Mouse (Mus musculus): ENCODE data around the gene Tmprss4. TPM values are rescaled to one million over a fixed set of nuclear protein-coding genes. Genes with fewer than 3 reads are reported as not detected.

Tmprss4 gene
- polyA plus RNA-seq, 1 experiment from 2014 or later: 5.2 TPM

DNA sequence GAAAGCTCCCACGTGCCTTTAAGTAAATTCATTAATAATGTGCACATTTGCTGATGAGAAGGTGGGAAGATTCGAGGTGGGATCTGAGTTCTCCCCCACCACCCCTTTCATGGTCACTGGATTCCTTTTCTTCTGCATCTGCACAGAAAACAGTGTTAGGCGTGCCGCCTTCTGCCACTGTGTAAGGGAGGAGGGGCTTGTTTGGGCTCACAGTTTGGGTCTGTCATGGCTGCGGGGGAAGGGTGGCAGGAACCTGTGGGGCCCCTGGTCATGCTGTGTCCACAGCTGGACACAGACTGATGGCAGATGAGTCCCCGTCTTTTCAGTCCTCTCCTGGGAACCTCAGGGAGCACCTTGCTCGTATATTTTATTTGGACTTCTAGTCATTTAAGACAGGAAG lies 32.9 kb upstream of the Tmprss4 start:
- no peak for DNase-seq (ENCODE audit: low spot score)
- Histone ChIP-seq H3K4me2 (ENCODE audit: low read depth, low read length) (no peak overlapping the region), H3K9me3 (ENCODE audit: control insufficient read depth, low read length) (no peaks in the 10 kb centered on the region), H3K27ac (replicated peaks; ENCODE audit: low read depth, low read length) (no peak overlapping the region), H3K9ac (ENCODE audit: low read depth, low read length) (no peak overlapping the region), H3K4me1 (ENCODE audit: control insufficient read depth, insufficient read depth, low read length) (no peaks in the 10 kb centered on the region), H3K27me3 (replicated peaks; ENCODE audit: control insufficient read depth, insufficient read depth, low read length) (no peaks in the 10 kb centered on the region; the same call in 1 of the 2 replicates), H3K36me3 (ENCODE audit: control insufficient read depth, insufficient read depth, low read length) (no peaks in the 10 kb centered on the region), H3K4me3 (ENCODE audit: low read depth, low read length) (no peak overlapping the region)
- no peak for ATAC-seq (ENCODE audit: low read depth)
- WGBS: 42% methylated on average over 7 of the region's 7 CpGs

DNA sequence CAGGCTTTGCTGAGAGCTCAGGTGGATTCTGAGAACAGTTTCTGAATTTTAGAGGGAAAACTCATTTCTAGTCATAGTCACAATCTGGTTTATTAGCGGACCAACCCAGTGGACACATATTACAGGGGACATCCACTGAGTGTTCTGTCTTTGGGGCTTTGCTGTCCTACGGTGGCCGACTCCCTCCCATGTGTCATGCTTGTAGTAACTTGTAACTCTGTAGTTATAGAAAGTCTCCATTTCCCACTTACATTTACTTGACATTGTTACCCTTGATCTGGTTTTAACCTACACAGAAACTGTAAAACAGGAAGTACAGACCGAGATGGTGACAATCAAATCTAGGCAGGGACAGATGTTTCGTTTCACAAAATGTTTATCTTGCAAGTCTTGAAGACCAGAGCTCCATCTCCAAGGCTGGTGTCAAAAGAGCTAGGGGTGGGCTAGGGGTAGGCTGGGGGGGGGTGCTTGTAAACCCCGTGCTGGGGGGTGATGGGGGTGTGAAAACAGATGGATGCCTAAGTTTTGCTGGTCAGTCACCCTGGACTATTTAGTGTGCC lies 31.9 kb upstream of the Tmprss4 start:
- WGBS: 64% methylated on average over 6 of the region's 6 CpGs
- Histone ChIP-seq H3K36me3 (ENCODE audit: control insufficient read depth, insufficient read depth, low read length) (no peaks in the 10 kb centered on the region), H3K27ac (replicated peaks; ENCODE audit: low read depth, low read length) (no peak overlapping the region), H3K4me1 (ENCODE audit: control insufficient read depth, insufficient read depth, low read length) (no peaks in the 10 kb centered on the region), H3K4me3 (ENCODE audit: low read depth, low read length) (no peak overlapping the region), H3K9ac (ENCODE audit: low read depth, low read length) (no peak overlapping the region), H3K4me2 (ENCODE audit: low read depth, low read length) (no peak overlapping the region), H3K27me3 (replicated peaks; ENCODE audit: control insufficient read depth, insufficient read depth, low read length) (no peaks in the 10 kb centered on the region; the same call in 1 of the 2 replicates), H3K9me3 (ENCODE audit: control insufficient read depth, low read length) (no peaks in the 10 kb centered on the region)
- DNase-seq (ENCODE audit: low spot score): no peak
- no peak for ATAC-seq (ENCODE audit: low read depth)

DNA sequence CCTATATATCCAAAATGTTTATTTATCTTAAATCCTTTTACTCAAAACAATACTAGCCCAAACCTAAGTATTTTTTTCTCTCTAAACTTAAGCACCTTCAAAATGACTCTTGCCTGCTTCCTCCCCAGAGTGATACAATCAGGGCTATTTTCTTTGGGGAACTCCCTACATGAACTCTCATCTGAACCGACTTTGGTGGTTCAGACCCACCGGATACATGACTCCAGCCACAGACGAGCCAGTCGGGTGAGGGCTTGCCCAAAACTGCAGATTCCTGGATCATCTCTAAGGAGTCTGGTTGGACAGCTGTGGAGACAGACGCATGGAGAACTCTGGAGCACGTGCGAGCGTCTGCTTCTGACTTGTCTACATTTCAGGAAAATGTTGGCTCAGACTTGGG lies 25.5 kb upstream of the Tmprss4 start:
- no peak for ATAC-seq (ENCODE audit: low read depth)
- no peaks in the 10 kb centered on the region for H3K4me1 ChIP-seq (ENCODE audit: control insufficient read depth, insufficient read depth, low read length)
- H3K27ac ChIP-seq (replicated peaks; ENCODE audit: low read depth, low read length): no peak overlapping the region
- DNase-seq (ENCODE audit: low spot score): no peak
- H3K4me3 ChIP-seq (ENCODE audit: low read depth, low read length): no peak overlapping the region
- H3K9ac ChIP-seq (ENCODE audit: low read depth, low read length): no peak overlapping the region
- no peaks in the 10 kb centered on the region for H3K36me3 ChIP-seq (ENCODE audit: control insufficient read depth, insufficient read depth, low read length)
- no peak overlapping the region for H3K4me2 ChIP-seq (ENCODE audit: low read depth, low read length)
- no peaks in the 10 kb centered on the region for H3K27me3 ChIP-seq (replicated peaks; ENCODE audit: control insufficient read depth, insufficient read depth, low read length)
- H3K9me3 ChIP-seq (ENCODE audit: control insufficient read depth, low read length): no peaks in the 10 kb centered on the region
- 59% methylated on average over 8 of the region's 8 CpGs for WGBS

DNA sequence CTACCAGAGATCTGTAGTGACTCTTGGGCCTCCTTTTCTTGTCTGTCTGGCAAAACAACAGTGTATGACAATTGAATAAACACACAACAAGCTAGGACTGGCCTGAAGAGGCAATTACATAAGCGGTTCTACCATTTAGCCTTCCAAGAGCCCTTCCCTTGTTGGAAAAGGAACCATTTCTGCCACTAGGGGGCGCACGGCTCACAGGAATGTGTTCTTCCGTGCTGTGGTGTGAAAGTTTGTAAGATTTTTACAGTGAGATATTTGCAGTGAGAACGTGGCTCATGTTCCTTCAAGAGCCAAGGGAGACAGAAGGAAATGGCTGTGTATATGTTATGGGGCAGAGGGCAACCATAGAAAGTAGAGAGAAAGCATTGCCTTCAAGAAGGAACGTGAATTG lies 17.7 kb upstream of the Tmprss4 start:
- WGBS: 12% methylated on average over 6 of the region's 6 CpGs
- Histone ChIP-seq H3K4me2 (ENCODE audit: low read depth, low read length) (no peak overlapping the region), H3K4me1 (ENCODE audit: control insufficient read depth, insufficient read depth, low read length) (0 out of 2 replicates have a peak, but pooled peaks cover 2% of the 10 kb centered on the region), H3K27me3 (replicated peaks; ENCODE audit: control insufficient read depth, insufficient read depth, low read length) (no peaks in the 10 kb centered on the region), H3K27ac (replicated peaks; ENCODE audit: low read depth, low read length) (no peak overlapping the region), H3K9me3 (ENCODE audit: control insufficient read depth, low read length) (no peaks in the 10 kb centered on the region), H3K4me3 (ENCODE audit: low read depth, low read length) (no peak overlapping the region), H3K9ac (ENCODE audit: low read depth, low read length) (no peak overlapping the region), H3K36me3 (ENCODE audit: control insufficient read depth, insufficient read depth, low read length) (no peaks in the 10 kb centered on the region)
- peak; percentile 87 for DNase-seq (ENCODE audit: low spot score)
- peak; percentile 55 for ATAC-seq (ENCODE audit: low read depth)

GRCm38 (mm10) chr9:45219644-45220043 lies 15.8 kb upstream of the Tmprss4 start:
- H3K4me3 ChIP-seq (ENCODE audit: low read depth, low read length): no peak overlapping the region
- DNase-seq (ENCODE audit: low spot score) (no peak), ATAC-seq (ENCODE audit: low read depth) (no peak)
- H3K9me3 ChIP-seq (ENCODE audit: control insufficient read depth, low read length): no peaks in the 10 kb centered on the region
- H3K27me3 ChIP-seq (replicated peaks; ENCODE audit: control insufficient read depth, insufficient read depth, low read length): no peaks in the 10 kb centered on the region
- no peak overlapping the region for H3K4me2 ChIP-seq (ENCODE audit: low read depth, low read length)
- H3K4me1 ChIP-seq (ENCODE audit: control insufficient read depth, insufficient read depth, low read length): 0 out of 2 replicates have a peak, but pooled peaks cover 2% of the 10 kb centered on the region
- H3K36me3 ChIP-seq (ENCODE audit: control insufficient read depth, insufficient read depth, low read length): no peaks in the 10 kb centered on the region
- H3K9ac ChIP-seq (ENCODE audit: low read depth, low read length): no peak overlapping the region
- H3K27ac ChIP-seq (replicated peaks; ENCODE audit: low read depth, low read length): no peak overlapping the region
- WGBS: 79% methylated on average over 3 of the region's 3 CpGs

- Histone ChIP-seq H3K4me3 (ENCODE audit: low read depth, low read length) (no peak overlapping the region), H3K27me3 (replicated peaks; ENCODE audit: control insufficient read depth, insufficient read depth, low read length) (no peaks in the 10 kb centered on the region), H3K9ac (ENCODE audit: low read depth, low read length) (no peak overlapping the region), H3K36me3 (ENCODE audit: control insufficient read depth, insufficient read depth, low read length) (no peaks in the 10 kb centered on the region), H3K4me1 (ENCODE audit: control insufficient read depth, insufficient read depth, low read length) (no peaks in the 10 kb centered on the region), H3K4me2 (ENCODE audit: low read depth, low read length) (no peak overlapping the region), H3K9me3 (ENCODE audit: control insufficient read depth, low read length) (no peaks in the 10 kb centered on the region), H3K27ac (replicated peaks; ENCODE audit: low read depth, low read length) (no peak overlapping the region)
- ATAC-seq (ENCODE audit: low read depth) (no peak), DNase-seq (ENCODE audit: low spot score) (no peak)
- WGBS: 56% methylated on average over 11 of the region's 11 CpGs
Measured at GRCm38 (mm10) chr9:45215526-45216179, 11.8 kb upstream of the Tmprss4 start.

GRCm38 (mm10) chr9:45212001-45212400 lies 8.1 kb upstream of the Tmprss4 start:
- no peaks in the 10 kb centered on the region for H3K4me1 ChIP-seq (ENCODE audit: control insufficient read depth, insufficient read depth, low read length)
- H3K36me3 ChIP-seq (ENCODE audit: control insufficient read depth, insufficient read depth, low read length): no peaks in the 10 kb centered on the region
- peak; percentile 6; the same call in 1 of the 2 replicates for ATAC-seq (ENCODE audit: low read depth)
- no peak overlapping the region for H3K27ac ChIP-seq (replicated peaks; ENCODE audit: low read depth, low read length)
- no peak overlapping the region for H3K9ac ChIP-seq (ENCODE audit: low read depth, low read length)
- H3K4me3 ChIP-seq (ENCODE audit: low read depth, low read length): no peak overlapping the region
- no peaks in the 10 kb centered on the region for H3K9me3 ChIP-seq (ENCODE audit: control insufficient read depth, low read length)
- WGBS: 58% methylated on average over 6 of the region's 6 CpGs
- DNase-seq (ENCODE audit: low spot score): peak; percentile 16
- H3K4me2 ChIP-seq (ENCODE audit: low read depth, low read length): no peak overlapping the region
- no peaks in the 10 kb centered on the region for H3K27me3 ChIP-seq (replicated peaks; ENCODE audit: control insufficient read depth, insufficient read depth, low read length)

DNA sequence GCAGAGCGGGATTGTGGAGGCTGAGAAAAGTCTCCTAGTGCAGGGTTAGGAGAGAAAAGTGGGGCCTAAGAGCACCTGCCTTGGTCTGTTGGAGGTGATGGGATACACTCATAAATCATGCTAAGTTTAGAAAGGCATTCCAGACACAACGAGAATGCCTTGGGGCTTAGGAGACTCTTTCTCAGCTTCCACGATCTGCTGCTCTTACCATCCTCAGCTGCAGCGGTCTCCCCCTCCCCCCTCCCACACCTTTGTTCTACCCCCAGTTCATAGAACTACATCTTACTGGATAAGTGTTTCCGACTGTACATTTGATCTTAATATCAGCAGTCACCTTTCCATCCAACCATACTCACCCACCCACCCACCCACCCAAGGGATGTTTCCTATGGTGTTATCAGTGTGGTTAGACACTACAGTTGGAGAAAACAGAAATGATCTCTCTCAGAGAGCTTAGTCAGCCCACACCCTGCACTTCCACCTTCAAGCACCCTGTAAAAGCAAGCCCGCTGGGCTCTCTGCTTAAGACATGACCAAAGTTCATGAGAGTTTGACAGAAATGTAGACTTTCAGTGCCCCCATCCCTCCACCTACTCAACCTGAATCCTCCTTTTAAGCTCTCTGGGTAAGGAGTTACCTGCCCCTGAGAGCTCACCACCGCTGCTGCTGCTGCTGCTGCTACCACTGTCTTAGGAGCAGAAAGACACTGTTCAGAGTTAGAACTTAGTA lies 3.3 kb upstream of the Tmprss4 start:
- no peak for DNase-seq (ENCODE audit: low spot score)
- WGBS: 72% methylated on average over 7 of the region's 7 CpGs

More for the DNA sequence above, 3.3 kb upstream of the Tmprss4 start:
- Histone ChIP-seq H3K9me3 (ENCODE audit: control insufficient read depth, low read length) (no peaks in the 10 kb centered on the region), H3K27ac (replicated peaks; ENCODE audit: low read depth, low read length) (no peak overlapping the region), H3K4me3 (ENCODE audit: low read depth, low read length) (no peak overlapping the region), H3K36me3 (ENCODE audit: control insufficient read depth, insufficient read depth, low read length) (no peaks in the 10 kb centered on the region), H3K4me2 (ENCODE audit: low read depth, low read length) (no peak overlapping the region), H3K4me1 (ENCODE audit: control insufficient read depth, insufficient read depth, low read length) (no peaks in the 10 kb centered on the region), H3K27me3 (replicated peaks; ENCODE audit: control insufficient read depth, insufficient read depth, low read length) (no peaks in the 10 kb centered on the region), H3K9ac (ENCODE audit: low read depth, low read length) (no peak overlapping the region)
- ATAC-seq (ENCODE audit: low read depth): no peak
